8 mouse cellular contexts compared by ENCODE assay signal in the genomic region with DNA sequence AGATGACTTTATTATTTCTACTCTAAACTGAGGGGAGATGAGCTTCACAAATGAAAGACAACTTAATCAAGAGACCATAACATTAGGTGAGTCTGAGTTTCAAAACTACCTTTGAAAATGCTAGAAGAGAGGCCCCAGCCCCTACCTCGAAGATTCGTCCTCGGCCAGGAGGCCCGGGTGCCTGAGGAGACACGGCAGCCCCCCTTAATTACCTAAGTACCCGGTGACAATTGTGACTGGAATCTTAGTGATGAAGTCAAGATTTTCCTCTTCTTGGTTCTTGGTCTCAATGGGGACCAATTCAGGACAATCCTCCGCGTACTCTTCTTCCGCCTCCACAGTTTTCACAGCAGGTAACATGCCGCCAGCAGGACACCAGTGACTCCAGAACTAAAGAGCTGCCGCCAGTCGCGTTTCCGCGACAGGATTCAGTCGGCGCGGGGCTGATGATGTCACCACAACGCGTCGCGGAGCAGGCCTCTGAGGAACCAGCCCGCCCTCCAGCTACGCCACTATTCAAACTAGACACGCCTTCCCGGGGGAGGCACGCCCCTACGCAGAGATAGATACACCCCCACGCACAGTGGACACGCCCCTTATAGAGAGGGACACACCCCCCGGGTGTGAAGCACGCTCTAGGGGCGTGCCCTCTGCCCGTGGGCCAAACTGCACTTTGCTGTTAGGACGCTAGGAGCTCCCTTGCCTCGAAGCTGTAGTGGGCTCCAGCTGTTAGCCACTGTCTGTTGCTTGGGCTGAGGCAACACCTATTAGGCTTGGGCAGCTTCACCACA. TPM values are rescaled to one million over a fixed set of nuclear protein-coding genes. Genes with fewer than 3 reads are reported as not detected.
DNase-seq lines count a peak whose midpoint lies in the region; ATAC-seq and TF ChIP-seq lines count a peak whose summit lies in the region.

Gene Cbwd1, minus strand, starts transcription at position 439 of the 791 bp plus-strand sequence.

- peak within 1 kb of the TSS; percentile 74 for H3K4me3 ChIP-seq in heart, embryonic 12.5 days
- H3K4me3 ChIP-seq in kidney, postnatal 0 days (replicated peaks; ENCODE audit: low read depth, low read length) = peak within 1 kb of the TSS; percentile 69
- H3K4me3 ChIP-seq in liver, embryonic 11.5 days (ENCODE audit: low read depth, low read length) = peak within 1 kb of the TSS; percentile 65
- H3K4me3 ChIP-seq in stomach, embryonic 14.5 days (ENCODE audit: low read depth, low read length) = peak within 1 kb of the TSS; percentile 82

- peak within 1 kb of the TSS; percentile 85 for H3K9ac ChIP-seq in heart, embryonic 12.5 days
- peak within 1 kb of the TSS; percentile 54 for H3K9ac ChIP-seq in kidney, postnatal 0 days (ENCODE audit: low read depth, low read length)
- peak within 1 kb of the TSS; percentile 77 for H3K9ac ChIP-seq in liver, embryonic 11.5 days (ENCODE audit: low read depth, low read length)
- peak within 1 kb of the TSS; percentile 53 for H3K9ac ChIP-seq in stomach, embryonic 14.5 days (replicated peaks; ENCODE audit: low read depth, low read length)

- under 1% methylated on average over 36 of the region's 36 CpGs for WGBS in heart, embryonic 12.5 days
- WGBS in kidney, postnatal 0 days = under 1% methylated on average over 36 of the region's 36 CpGs
- under 1% methylated on average over 36 of the region's 36 CpGs for WGBS in liver, embryonic 11.5 days
- WGBS in stomach, embryonic 14.5 days = under 1% methylated on average over 36 of the region's 36 CpGs

- peak; percentile 99 for ATAC-seq in erythroid progenitor cell, adult 5-6 weeks (replicated peaks; ENCODE audit: low FRiP score, poor library complexity, severe bottlenecking)
- peak; percentile 100 for ATAC-seq in heart, embryonic 12.5 days (ENCODE audit: insufficient number of reproducible peaks, low FRiP score)
- peak; percentile 99 for ATAC-seq in kidney, postnatal 0 days (replicated peaks; ENCODE audit: low FRiP score, low read depth)
- peak; percentile 100 for ATAC-seq in liver, embryonic 11.5 days (replicated peaks; ENCODE audit: low FRiP score)
- peak; percentile 100 for ATAC-seq in stomach, embryonic 14.5 days (ENCODE audit: insufficient number of reproducible peaks, insufficient read depth, low FRiP score, low read depth)

- peaks cover under 1% of the 10 kb centered on the region; the same call in 1 of the 2 replicates for H3K36me3 ChIP-seq in heart, embryonic 12.5 days
- no peaks in the 10 kb centered on the region for H3K36me3 ChIP-seq in kidney, postnatal 0 days (ENCODE audit: insufficient read depth, low read length)
- H3K36me3 ChIP-seq in liver, embryonic 11.5 days (ENCODE audit: control insufficient read depth, insufficient read depth, low read length) = no peaks in the 10 kb centered on the region
- H3K36me3 ChIP-seq in stomach, embryonic 14.5 days (ENCODE audit: control insufficient read depth, insufficient read depth, low read length) = no peaks in the 10 kb centered on the region

- no peaks in the 10 kb centered on the region for H3K9me3 ChIP-seq in heart, embryonic 12.5 days (replicated peaks)
- H3K9me3 ChIP-seq in kidney, postnatal 0 days (replicated peaks; ENCODE audit: low read length) = no peaks in the 10 kb centered on the region
- no peaks in the 10 kb centered on the region for H3K9me3 ChIP-seq in liver, embryonic 11.5 days (ENCODE audit: control insufficient read depth, low read length)
- no peaks in the 10 kb centered on the region for H3K9me3 ChIP-seq in stomach, embryonic 14.5 days (ENCODE audit: control insufficient read depth, low read depth, low read length)

- DNase-seq in CD4-positive helper T cell, adult 2 months (ENCODE audit: low read depth, low spot score) = peak; percentile 99
- DNase-seq in brain, embryonic 18.5 days (ENCODE audit: low read depth, low spot score) = peak; percentile 93
- peak; percentile 99 for DNase-seq in kidney, postnatal 0 days (ENCODE audit: low spot score)
- DNase-seq in liver, embryonic 11.5 days (ENCODE audit: low spot score) = peak; percentile 98
- peak; percentile 100 for DNase-seq in naive thymus-derived CD4-positive, alpha-beta T cell, adult 2 months (ENCODE audit: low read depth)

- H3K27me3 ChIP-seq in heart, embryonic 12.5 days (replicated peaks) = no peaks in the 10 kb centered on the region
- no peaks in the 10 kb centered on the region for H3K27me3 ChIP-seq in kidney, postnatal 0 days (ENCODE audit: insufficient read depth, low read length)
- H3K27me3 ChIP-seq in liver, embryonic 11.5 days (replicated peaks; ENCODE audit: control insufficient read depth, insufficient read depth, low read length) = no peaks in the 10 kb centered on the region
- H3K27me3 ChIP-seq in stomach, embryonic 14.5 days (ENCODE audit: control insufficient read depth, insufficient read depth, low read length) = no peaks in the 10 kb centered on the region

- 0 out of 2 replicates have a peak within 1 kb of the TSS, but pooled peaks have one; percentile 49 for H3K27ac ChIP-seq in heart, embryonic 12.5 days (ENCODE audit: poor library complexity, severe bottlenecking)
- peak within 1 kb of the TSS; percentile 38 for H3K27ac ChIP-seq in kidney, postnatal 0 days
- no peak within 1 kb of the TSS for H3K27ac ChIP-seq in liver, embryonic 11.5 days (ENCODE audit: low read depth, low read length)
- H3K27ac ChIP-seq in stomach, embryonic 14.5 days (ENCODE audit: low read length) = no peak within 1 kb of the TSS

- TF ChIP-seq CTCF in kidney, postnatal 0 days (IDR thresholded peaks at IDR 0.05; ENCODE audit: low read depth) = peak; percentile 83

- peak within 1 kb of the TSS; percentile 76 for H3K4me2 ChIP-seq in heart, embryonic 12.5 days
- H3K4me2 ChIP-seq in kidney, postnatal 0 days (ENCODE audit: low read length) = peak within 1 kb of the TSS; percentile 58
- H3K4me2 ChIP-seq in liver, embryonic 11.5 days = peak within 1 kb of the TSS; percentile 72
- H3K4me2 ChIP-seq in stomach, embryonic 14.5 days (replicated peaks; ENCODE audit: low read depth, low read length) = peak within 1 kb of the TSS; percentile 49

- H3K4me1 ChIP-seq in heart, embryonic 12.5 days (replicated peaks) = peaks cover 8% of the 10 kb centered on the region
- 0 out of 2 replicates have a peak, but pooled peaks cover 4% of the 10 kb centered on the region for H3K4me1 ChIP-seq in kidney, postnatal 0 days (replicated peaks; ENCODE audit: insufficient read depth, low read length)
- H3K4me1 ChIP-seq in liver, embryonic 11.5 days (replicated peaks; ENCODE audit: control insufficient read depth, insufficient read depth, low read length) = peaks cover 6% of the 10 kb centered on the region; the same call in 1 of the 2 replicates
- peaks cover 4% of the 10 kb centered on the region for H3K4me1 ChIP-seq in stomach, embryonic 14.5 days (ENCODE audit: control insufficient read depth, insufficient read depth, low read length)

RNA-seq across cellular contexts. Expression of gene Cbwd1, which starts in this region (rescaled TPM):
- 8.3 and 8.8 TPM in 2 replicates for total RNA-seq in erythroid progenitor cell, adult 5-6 weeks (2015; ENCODE audit: low replicate concordance)
- total RNA-seq in erythroid progenitor cell, adult 5-6 weeks (2017; ENCODE audit: low replicate concordance) = 19.4 and 21.6 TPM in 2 replicates
- polyA plus RNA-seq in heart, embryonic 12.5 days (2016; fragmentation: Nextera tagmentation; extraction: Ambion mirVana) = 15.7 and 18.5 TPM in 2 replicates
- 19.8 and 20.4 TPM in 2 replicates for polyA plus RNA-seq in kidney, postnatal 0 days (2015; fragmentation: Nextera tagmentation; extraction: Ambion mirVana)
- polyA plus RNA-seq in liver, embryonic 11.5 days (2014; fragmentation: Nextera tagmentation; extraction: Ambion mirVana) = 23.0 and 23.3 TPM in 2 replicates
- polyA plus RNA-seq in stomach, embryonic 14.5 days (2014; fragmentation: Nextera tagmentation; extraction: Ambion mirVana) = 19.8 and 23.0 TPM in 2 replicates

Comparison
In these comparisons a context has a peak if more than half of its experiments do, and no peak if none do; other contexts are left out.
1. H3K27ac ChIP-seq: peak in heart, embryonic 12.5 days (single experiment) and kidney, postnatal 0 days (single experiment); none in liver, embryonic 11.5 days (single experiment) and stomach, embryonic 14.5 days (single experiment).
2. Peak in every context shown above with its lines, with median percentiles within 50 percentile points of each other: DNase-seq, ATAC-seq, H3K4me2 ChIP-seq, H3K4me3 ChIP-seq and H3K9ac ChIP-seq.